Mouse (Mus musculus) fat pad, adult 2 months (tissue): ENCODE data around the gene Stk38.
"Not testable (repeated sequence)": the region's sequence is repeated elsewhere in the genome, so short reads cannot be mapped to it uniquely, and the experiment has no call there.

ENCODE experiments used
- DNase-seq: peaks from one replicate; pipeline ENCODE4 v3.0.0-alpha.2; 2011; ENCODE audit warnings: low read depth, low spot score; ENCODE audit errors: extremely low read depth

Gene Stk38

GRCm38 (mm10) chr17:29007641-29008325 lies at the start of gene Stk38:
Gene Stk38, minus strand, starts transcription at chr17:29007995.
- peak; percentile 69 for DNase-seq

- DNase-seq, result no peak
Measured at GRCm38 (mm10) chr17:29057361-29057890, 49.6 kb upstream of the Stk38 start.

GRCm38 (mm10) chr17:29056699-29057151 lies 48.9 kb upstream of the Stk38 start:
- no peak for DNase-seq

- DNase-seq, result no peak
Measured at GRCm38 (mm10) chr17:29056207-29056606, 48.4 kb upstream of the Stk38 start.

- no peak for DNase-seq
Measured at GRCm38 (mm10) chr17:29055586-29055985, 47.8 kb upstream of the Stk38 start.

- no peak for DNase-seq
Measured at GRCm38 (mm10) chr17:29054429-29054828, 46.6 kb upstream of the Stk38 start.

GRCm38 (mm10) chr17:29053841-29054240 lies 46.0 kb upstream of the Stk38 start:
- no peak for DNase-seq

GRCm38 (mm10) chr17:29053067-29053466 lies 45.3 kb upstream of the Stk38 start:
- DNase-seq, result no peak

- DNase-seq, result no peak
Measured at GRCm38 (mm10) chr17:29050791-29051190, 43.0 kb upstream of the Stk38 start.

GRCm38 (mm10) chr17:29049923-29050322 lies 42.1 kb upstream of the Stk38 start:
- no peak for DNase-seq

- no peak for DNase-seq
Measured at GRCm38 (mm10) chr17:29049508-29049889, 41.7 kb upstream of the Stk38 start.

GRCm38 (mm10) chr17:29048748-29049507 lies 41.1 kb upstream of the Stk38 start:
- DNase-seq, result no peak

GRCm38 (mm10) chr17:29047697-29048514 lies 40.1 kb upstream of the Stk38 start:
- DNase-seq, result no peak

GRCm38 (mm10) chr17:29046863-29047262 lies 39.1 kb upstream of the Stk38 start:
- no peak for DNase-seq

- DNase-seq, result no peak
Measured at GRCm38 (mm10) chr17:29045741-29046530, 38.1 kb upstream of the Stk38 start.

- no peak for DNase-seq
Measured at GRCm38 (mm10) chr17:29044925-29045319, 37.1 kb upstream of the Stk38 start.

GRCm38 (mm10) chr17:29044146-29044924 lies 36.5 kb upstream of the Stk38 start:
- DNase-seq, result no peak

- DNase-seq, result no peak
Measured at GRCm38 (mm10) chr17:29043583-29043982, 35.8 kb upstream of the Stk38 start.

- DNase-seq, result no peak
Measured at GRCm38 (mm10) chr17:29042569-29042968, 34.8 kb upstream of the Stk38 start.

- DNase-seq, result not testable (repeated sequence)
Measured at GRCm38 (mm10) chr17:29041632-29042031, 33.8 kb upstream of the Stk38 start.
